Mouse (Mus musculus): ENCODE results near the gene Gpnmb. TPM values are rescaled to one million over a fixed set of nuclear protein-coding genes. Genes with fewer than 3 reads are reported as not detected.

Gpnmb gene
- polyA plus RNA-seq, 1 experiment, result 33.1 TPM

- TF ChIP-seq CTCF (IDR thresholded peaks at IDR 0.05; ENCODE audit: borderline replicate concordance, insufficient read depth, low read length) (no peak), POLR2A (IDR thresholded peaks at IDR 0.05; ENCODE audit: low read depth, low read length) (no peak)
- Histone ChIP-seq H3K4me3 (ENCODE audit: insufficient read depth, low read length) (no peak overlapping the region), H3K4me1 (ENCODE audit: control insufficient read depth, insufficient read depth, low read length) (no peaks in the 10 kb centered on the region), H3K27ac (ENCODE audit: insufficient read depth, low read length) (no peak overlapping the region)
Observed at GRCm38 (mm10) chr6:49011191-49011590, 25.2 kb upstream of the Gpnmb start.

- Histone ChIP-seq H3K4me1 (ENCODE audit: control insufficient read depth, insufficient read depth, low read length) (no peaks in the 10 kb centered on the region), H3K4me3 (ENCODE audit: insufficient read depth, low read length) (no peak overlapping the region), H3K27ac (ENCODE audit: insufficient read depth, low read length) (no peak overlapping the region)
- TF ChIP-seq CTCF (IDR thresholded peaks at IDR 0.05; ENCODE audit: borderline replicate concordance, insufficient read depth, low read length) (no peak), POLR2A (IDR thresholded peaks at IDR 0.05; ENCODE audit: low read depth, low read length) (no peak)
Observed at GRCm38 (mm10) chr6:49013023-49013422, 23.3 kb upstream of the Gpnmb start.

GRCm38 (mm10) chr6:49013458-49013857, 22.9 kb upstream of the Gpnmb start:
- TF ChIP-seq POLR2A (IDR thresholded peaks at IDR 0.05; ENCODE audit: low read depth, low read length), result no peak
- no peak for TF ChIP-seq CTCF (IDR thresholded peaks at IDR 0.05; ENCODE audit: borderline replicate concordance, insufficient read depth, low read length)
- H3K4me3 ChIP-seq (ENCODE audit: insufficient read depth, low read length), result no peak overlapping the region

GRCm38 (mm10) chr6:49017150-49017549, 19.2 kb upstream of the Gpnmb start:
- no peak overlapping the region for H3K4me3 ChIP-seq (ENCODE audit: insufficient read depth, low read length)
- TF ChIP-seq CTCF (IDR thresholded peaks at IDR 0.05; ENCODE audit: borderline replicate concordance, insufficient read depth, low read length), result no peak
- TF ChIP-seq POLR2A (IDR thresholded peaks at IDR 0.05; ENCODE audit: low read depth, low read length), result no peak
- H3K27ac ChIP-seq (ENCODE audit: insufficient read depth, low read length), result no peak overlapping the region
- H3K4me1 ChIP-seq (ENCODE audit: control insufficient read depth, insufficient read depth, low read length), result no peaks in the 10 kb centered on the region

More at GRCm38 (mm10) chr6:49013458-49013857, 22.9 kb upstream of the Gpnmb start:
- H3K27ac ChIP-seq (ENCODE audit: insufficient read depth, low read length), result no peak overlapping the region
- no peaks in the 10 kb centered on the region for H3K4me1 ChIP-seq (ENCODE audit: control insufficient read depth, insufficient read depth, low read length)

GRCm38 (mm10) chr6:49019341-49019740, 17.0 kb upstream of the Gpnmb start:
- H3K4me3 ChIP-seq (ENCODE audit: insufficient read depth, low read length), result no peak overlapping the region
- no peak for TF ChIP-seq POLR2A (IDR thresholded peaks at IDR 0.05; ENCODE audit: low read depth, low read length)
- no peak for TF ChIP-seq CTCF (IDR thresholded peaks at IDR 0.05; ENCODE audit: borderline replicate concordance, insufficient read depth, low read length)

GRCm38 (mm10) chr6:49021141-49022012, 15.0 kb upstream of the Gpnmb start:
- Histone ChIP-seq H3K4me1 (ENCODE audit: control insufficient read depth, insufficient read depth, low read length) (no peaks in the 10 kb centered on the region), H3K27ac (ENCODE audit: insufficient read depth, low read length) (no peak overlapping the region), H3K4me3 (ENCODE audit: insufficient read depth, low read length) (no peak overlapping the region)
- TF ChIP-seq POLR2A (IDR thresholded peaks at IDR 0.05; ENCODE audit: low read depth, low read length), result no peak
- no peak for TF ChIP-seq CTCF (IDR thresholded peaks at IDR 0.05; ENCODE audit: borderline replicate concordance, insufficient read depth, low read length)

More at GRCm38 (mm10) chr6:49019341-49019740, 17.0 kb upstream of the Gpnmb start:
- Histone ChIP-seq H3K4me1 (ENCODE audit: control insufficient read depth, insufficient read depth, low read length) (no peaks in the 10 kb centered on the region), H3K27ac (ENCODE audit: insufficient read depth, low read length) (no peak overlapping the region)

GRCm38 (mm10) chr6:49022384-49022783, 14.0 kb upstream of the Gpnmb start:
- no peaks in the 10 kb centered on the region for H3K4me1 ChIP-seq (ENCODE audit: control insufficient read depth, insufficient read depth, low read length)
- TF ChIP-seq CTCF (IDR thresholded peaks at IDR 0.05; ENCODE audit: borderline replicate concordance, insufficient read depth, low read length) (no peak), POLR2A (IDR thresholded peaks at IDR 0.05; ENCODE audit: low read depth, low read length) (no peak)
- H3K27ac ChIP-seq (ENCODE audit: insufficient read depth, low read length), result no peak overlapping the region
- H3K4me3 ChIP-seq (ENCODE audit: insufficient read depth, low read length), result no peak overlapping the region

- Histone ChIP-seq H3K27ac (ENCODE audit: insufficient read depth, low read length) (no peak overlapping the region), H3K4me3 (ENCODE audit: insufficient read depth, low read length) (no peak overlapping the region), H3K4me1 (ENCODE audit: control insufficient read depth, insufficient read depth, low read length) (no peaks in the 10 kb centered on the region)
- TF ChIP-seq CTCF (IDR thresholded peaks at IDR 0.05; ENCODE audit: borderline replicate concordance, insufficient read depth, low read length) (no peak), POLR2A (IDR thresholded peaks at IDR 0.05; ENCODE audit: low read depth, low read length) (no peak)
Observed at GRCm38 (mm10) chr6:49023315-49023714, 13.0 kb upstream of the Gpnmb start.

- TF ChIP-seq CTCF (IDR thresholded peaks at IDR 0.05; ENCODE audit: borderline replicate concordance, insufficient read depth, low read length) (no peak), POLR2A (IDR thresholded peaks at IDR 0.05; ENCODE audit: low read depth, low read length) (no peak)
- H3K4me3 ChIP-seq (ENCODE audit: insufficient read depth, low read length), result no peak overlapping the region
- H3K4me1 ChIP-seq (ENCODE audit: control insufficient read depth, insufficient read depth, low read length), result no peaks in the 10 kb centered on the region
- no peak overlapping the region for H3K27ac ChIP-seq (ENCODE audit: insufficient read depth, low read length)
Observed at GRCm38 (mm10) chr6:49025290-49025689, 11.1 kb upstream of the Gpnmb start.

- no peaks in the 10 kb centered on the region for H3K4me1 ChIP-seq (ENCODE audit: control insufficient read depth, insufficient read depth, low read length)
- H3K4me3 ChIP-seq (ENCODE audit: insufficient read depth, low read length), result no peak overlapping the region
- TF ChIP-seq CTCF (IDR thresholded peaks at IDR 0.05; ENCODE audit: borderline replicate concordance, insufficient read depth, low read length) (no peak), POLR2A (IDR thresholded peaks at IDR 0.05; ENCODE audit: low read depth, low read length) (no peak)
- no peak overlapping the region for H3K27ac ChIP-seq (ENCODE audit: insufficient read depth, low read length)
Observed at GRCm38 (mm10) chr6:49026496-49026895, 9.8 kb upstream of the Gpnmb start.
